Mouse (Mus musculus) erythroblast, embryonic 14.5 days (primary cell): ENCODE measurements around the gene Copb1. TPM values are rescaled to one million over a fixed set of nuclear protein-coding genes. Genes with fewer than 3 reads are reported as not detected.

Source experiments
- H3K27me3 ChIP-seq: 2 replicates; pipeline ENCODE4 v1.6.1; 2012; ENCODE audit warnings: inconsistent platforms; ENCODE audit not compliant: control insufficient read depth
- H3K36me3 ChIP-seq: 2 replicates; pipeline ENCODE4 v1.6.1; 2012; ENCODE audit warnings: mild to moderate bottlenecking, inconsistent platforms; ENCODE audit not compliant: control insufficient read depth
- H3K4me1 ChIP-seq: 2 replicates; pipeline ENCODE4 v1.6.1; 2012; ENCODE audit warnings: inconsistent platforms; ENCODE audit not compliant: control insufficient read depth
- H3K4me3 ChIP-seq: replicated peaks from 2 replicates; pipeline ENCODE3; 2012; ENCODE audit warnings: moderate library complexity, mild to moderate bottlenecking, inconsistent platforms
- H3K9me3 ChIP-seq: 2 replicates; pipeline ENCODE4 v1.6.1; 2012; ENCODE audit warnings: low read length, inconsistent platforms, mixed read lengths; ENCODE audit not compliant: control insufficient read depth
- GATA1 ChIP-seq: IDR thresholded peaks from 2 replicates; pipeline ENCODE4 v1.6.1; 2012; ENCODE audit warnings: low read length, inconsistent platforms, mixed read lengths
- TAL1 ChIP-seq: IDR thresholded peaks from 3 replicates; pipeline ENCODE4 v1.6.1; 2012; ENCODE audit warnings: low read length, inconsistent platforms, mixed read lengths
- polyA plus RNA-seq: library from polyadenylated mRNA; stranded (reverse); fragments of >175 nt; gene quantifications from 2 replicates; pipeline ENCODE4 v1.2.3, GENCODE M21; 2012

Gene Copb1
- polyA plus RNA-seq, 1 experiment = 0.22 TPM

- no peak overlapping the region for H3K4me3 ChIP-seq
- no peaks in the 10 kb centered on the region for H3K27me3 ChIP-seq
- TF ChIP-seq GATA1 (no peak), TAL1 (no peak)
- no peaks in the 10 kb centered on the region; the same call in none of the 2 replicates for H3K4me1 ChIP-seq
- H3K36me3 ChIP-seq = no peaks in the 10 kb centered on the region
- H3K9me3 ChIP-seq = no peaks in the 10 kb centered on the region
These were observed 29.9 kb upstream of the Copb1 start for GRCm38 (mm10) chr7:114284296-114284910.

GRCm38 (mm10) chr7:114283006-114283405, 28.5 kb upstream of the Copb1 start:
- no peak for TF ChIP-seq GATA1
- Histone ChIP-seq H3K36me3 (no peaks in the 10 kb centered on the region), H3K4me3 (no peak overlapping the region), H3K4me1 (no peaks in the 10 kb centered on the region; the same call in none of the 2 replicates), H3K9me3 (no peaks in the 10 kb centered on the region), H3K27me3 (no peaks in the 10 kb centered on the region)

- peaks cover 4% of the 10 kb centered on the region for H3K4me1 ChIP-seq
- no peaks in the 10 kb centered on the region for H3K36me3 ChIP-seq
- TF ChIP-seq GATA1 (no peak), TAL1 (no peak)
- H3K4me3 ChIP-seq = no peak overlapping the region
- H3K27me3 ChIP-seq = no peaks in the 10 kb centered on the region
- H3K9me3 ChIP-seq = no peaks in the 10 kb centered on the region
These were observed 27.2 kb upstream of the Copb1 start for GRCm38 (mm10) chr7:114281671-114282070.

- no peak for TF ChIP-seq GATA1
- no peak for TF ChIP-seq TAL1
These were observed 21.7 kb upstream of the Copb1 start, which contains the start of gene Psma1 for GRCm38 (mm10) chr7:114276005-114276752. Gene Psma1 (minus strand): TSS chr7:114276118.

GRCm38 (mm10) chr7:114275372-114276004, 21.0 kb upstream of the Copb1 start:
- no peaks in the 10 kb centered on the region for H3K9me3 ChIP-seq
- H3K4me1 ChIP-seq = peaks cover 26% of the 10 kb centered on the region
- no peaks in the 10 kb centered on the region for H3K27me3 ChIP-seq
- peaks cover 39% of the 10 kb centered on the region for H3K36me3 ChIP-seq
- TF ChIP-seq TAL1 (no peak), GATA1 (no peak)
- peak overlapping the region; percentile 70 for H3K4me3 ChIP-seq

More at GRCm38 (mm10) chr7:114276005-114276752, 21.7 kb upstream of the Copb1 start, which contains the start of gene Psma1:
- no peaks in the 10 kb centered on the region for H3K9me3 ChIP-seq
- H3K36me3 ChIP-seq = peaks cover 32% of the 10 kb centered on the region
- H3K4me3 ChIP-seq = peak within 1 kb of the TSS; percentile 70
- H3K27me3 ChIP-seq = no peaks in the 10 kb centered on the region
- H3K4me1 ChIP-seq = peaks cover 26% of the 10 kb centered on the region

- no peaks in the 10 kb centered on the region for H3K27me3 ChIP-seq
- H3K9me3 ChIP-seq = peaks cover 6% of the 10 kb centered on the region
- H3K4me3 ChIP-seq = no peak overlapping the region
- TF ChIP-seq GATA1 = no peak
- TF ChIP-seq TAL1 = no peak
- no peaks in the 10 kb centered on the region; the same call in 1 of the 2 replicates for H3K4me1 ChIP-seq
- H3K36me3 ChIP-seq = peaks cover 96% of the 10 kb centered on the region
These were observed 13.9 kb upstream of the Copb1 start for GRCm38 (mm10) chr7:114268446-114268845.

- Histone ChIP-seq H3K36me3 (peaks cover 36% of the 10 kb centered on the region), H3K4me1 (peaks cover 19% of the 10 kb centered on the region), H3K4me3 (no peak overlapping the region), H3K27me3 (no peaks in the 10 kb centered on the region), H3K9me3 (no peaks in the 10 kb centered on the region)
- TF ChIP-seq GATA1 (no peak), TAL1 (no peak)
These were observed 2.8 kb downstream of the Copb1 start for GRCm38 (mm10) chr7:114251684-114252083.

- H3K4me1 ChIP-seq = no peaks in the 10 kb centered on the region
- peaks cover 62% of the 10 kb centered on the region for H3K36me3 ChIP-seq
- no peak overlapping the region for H3K4me3 ChIP-seq
- H3K9me3 ChIP-seq = no peaks in the 10 kb centered on the region
- no peak for TF ChIP-seq GATA1
- no peak for TF ChIP-seq TAL1
- H3K27me3 ChIP-seq = no peaks in the 10 kb centered on the region
These were observed 20.5 kb downstream of the Copb1 start for GRCm38 (mm10) chr7:114233980-114234379.

GRCm38 (mm10) chr7:114232982-114233381, 21.5 kb downstream of the Copb1 start:
- Histone ChIP-seq H3K9me3 (no peaks in the 10 kb centered on the region), H3K4me1 (no peaks in the 10 kb centered on the region), H3K4me3 (no peak overlapping the region), H3K27me3 (no peaks in the 10 kb centered on the region), H3K36me3 (peaks cover 59% of the 10 kb centered on the region)
- TF ChIP-seq TAL1 (no peak), GATA1 (no peak)
